Mouse (Mus musculus): ENCODE results near the gene Sumo1. TPM values are rescaled to one million over a fixed set of nuclear protein-coding genes. Genes with fewer than 3 reads are reported as not detected.

Gene Sumo1
- polyA plus RNA-seq, 1 experiment from 2014 or later: 414 TPM

GRCm38 (mm10) chr1:59538381-59538780 is 132.3 kb downstream of the Sumo1 start:
- H3K9me3 ChIP-seq: no peaks in the 10 kb centered on the region
- 58% methylated on average over 5 of the region's 5 CpGs for WGBS
- H3K27ac ChIP-seq (replicated peaks): no peak overlapping the region
- H3K36me3 ChIP-seq: no peaks in the 10 kb centered on the region
- H3K9ac ChIP-seq: no peak overlapping the region
- no peak overlapping the region for H3K4me2 ChIP-seq
- H3K4me3 ChIP-seq: no peak overlapping the region
- no peak for ATAC-seq (ENCODE audit: low read depth)
- no peaks in the 10 kb centered on the region for H3K27me3 ChIP-seq
- peaks cover 23% of the 10 kb centered on the region for H3K4me1 ChIP-seq (replicated peaks)

Other genes with a start within 250 kb of the Sumo1 start
- 6.7 and 6.8 TPM in 2 replicates for gene Fzd7, start 188.4 kb downstream of the Sumo1 start, polyA plus RNA-seq (2015; fragmentation: Nextera tagmentation; extraction: Ambion mirVana)
- gene Gm973, start 154.6 kb downstream of the Sumo1 start, polyA plus RNA-seq (2015; fragmentation: Nextera tagmentation; extraction: Ambion mirVana): 6.9 and 10.3 TPM in 2 replicates
- gene Nop58, start 14.1 kb upstream of the Sumo1 start, polyA plus RNA-seq (2015; fragmentation: Nextera tagmentation; extraction: Ambion mirVana): 149 and 151 TPM in 2 replicates
- gene Bmpr2, start 92.6 kb upstream of the Sumo1 start, polyA plus RNA-seq (2015; fragmentation: Nextera tagmentation; extraction: Ambion mirVana): 11.8 and 13.8 TPM in 2 replicates
- gene Fam117b, start 242.2 kb upstream of the Sumo1 start, polyA plus RNA-seq (2015; fragmentation: Nextera tagmentation; extraction: Ambion mirVana): 25.5 and 28.6 TPM in 2 replicates